Mouse (Mus musculus) forebrain, embryonic 11.5 days (tissue): ENCODE data around the gene Stxbp1. TPM values are rescaled to one million over a fixed set of nuclear protein-coding genes. Genes with fewer than 3 reads are reported as not detected.

Experiments
- ATAC-seq: fragments of 200-750 bp; cut with Nextera tagmentation; replicated peaks from 2 replicates; pipeline ENCODE4 v1.8.0; 2017; ENCODE audit warnings: moderate TSS enrichment; ENCODE audit not compliant: low FRiP score
- DNase-seq: peaks from one replicate; pipeline ENCODE4 v3.0.0-alpha.2; 2017; ENCODE audit warnings: low spot score
- H3K27ac ChIP-seq: fragments of 300-500 bp; sonication (generic); 2 replicates; pipeline ENCODE4 v1.5.1; 2014; ENCODE audit warnings: low read depth, low read length
- H3K27me3 ChIP-seq: fragments of 300-500 bp; sonication (generic); 2 replicates; pipeline ENCODE4 v1.6.1; 2014; ENCODE audit warnings: mild to moderate bottlenecking, low read length, mixed read lengths; ENCODE audit not compliant: control insufficient read depth, insufficient read depth
- H3K36me3 ChIP-seq: fragments of 300-500 bp; sonication (generic); 2 replicates; pipeline ENCODE4 v1.6.1; 2014; ENCODE audit warnings: mild to moderate bottlenecking, low read length, moderate library complexity, mixed read lengths; ENCODE audit not compliant: control insufficient read depth, insufficient read depth
- H3K4me1 ChIP-seq: fragments of 300-500 bp; sonication (generic); replicated peaks from 2 replicates; pipeline ENCODE4 v1.6.1; 2014; ENCODE audit warnings: low read length, mixed read lengths; ENCODE audit not compliant: control insufficient read depth, insufficient read depth
- H3K4me2 ChIP-seq: fragments of 300-500 bp; sonication (generic); 2 replicates; pipeline ENCODE4 v1.6.1; 2014; ENCODE audit warnings: low read depth, mild to moderate bottlenecking, low read length, moderate library complexity, mixed read lengths; ENCODE audit not compliant: severe bottlenecking
- H3K4me3 ChIP-seq: fragments of 300-500 bp; sonication (generic); 2 replicates; pipeline ENCODE4 v1.5.1; 2014; ENCODE audit warnings: low read depth, low read length
- H3K9ac ChIP-seq: fragments of 300-500 bp; sonication (generic); 2 replicates; pipeline ENCODE4 v1.6.1; 2014; ENCODE audit warnings: low read length
- H3K9me3 ChIP-seq: fragments of 300-500 bp; sonication (generic); 2 replicates; pipeline ENCODE4 v1.6.1; 2016; ENCODE audit warnings: low read length, mixed read lengths; ENCODE audit not compliant: control insufficient read depth
- WGBS: fragments of 180-500 bp; shearing (Covaris S2); extraction: QIAGEN DNeasy Blood & Tissue Kit; methylation state at CpG from one replicate; pipeline ENCODE4 v1.1.7; 2014; 5-methylcytosine and 5-hydroxymethylcytosine counted together
- polyA plus RNA-seq: library from polyadenylated mRNA; unstranded; fragments of >200 nt; fragmentation: Nextera tagmentation; extraction: Ambion mirVana; gene quantifications from 2 replicates; pipeline ENCODE4 v1.2.1, GENCODE M21; 2014

Gene Stxbp1
- polyA plus RNA-seq, 1 experiment from 2014 or later = 44.0 TPM

DNA sequence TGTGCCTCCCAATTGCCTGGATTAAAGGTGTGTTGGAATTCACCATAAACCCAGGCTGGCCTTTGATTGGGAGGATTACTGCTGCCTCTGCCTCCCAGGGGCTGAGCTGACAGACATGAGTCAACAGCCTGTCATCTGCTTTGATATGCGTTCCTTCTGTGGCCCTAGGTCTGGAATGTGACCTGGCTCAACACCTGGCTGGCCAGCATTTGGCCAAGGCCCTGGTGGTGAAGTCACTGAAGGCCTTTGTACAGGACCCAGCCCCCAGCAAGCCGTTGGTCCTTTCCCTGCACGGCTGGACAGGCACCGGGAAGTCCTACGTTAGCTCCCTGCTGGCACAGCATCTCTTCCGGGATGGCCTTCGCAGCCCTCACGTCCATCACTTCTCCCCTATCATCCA, 88.5 kb downstream of the Stxbp1 start:
- no peaks in the 10 kb centered on the region for H3K9me3 ChIP-seq
- H3K4me3 ChIP-seq = no peak overlapping the region
- H3K27me3 ChIP-seq = no peaks in the 10 kb centered on the region
- no peak overlapping the region for H3K27ac ChIP-seq
- no peaks in the 10 kb centered on the region; the same call in 1 of the 2 replicates for H3K36me3 ChIP-seq
- 0 out of 2 replicates have a peak, but pooled peaks cover 2% of the 10 kb centered on the region for H3K4me1 ChIP-seq
- H3K9ac ChIP-seq = no peak overlapping the region
- no peak for ATAC-seq
- 86% methylated on average over 8 of the region's 8 CpGs for whole genome bisulfite sequencing
- DNase-seq = no peak
- no peak overlapping the region for H3K4me2 ChIP-seq

- Histone ChIP-seq H3K4me1 (0 out of 2 replicates have a peak, but pooled peaks cover 2% of the 10 kb centered on the region), H3K36me3 (no peaks in the 10 kb centered on the region; the same call in 1 of the 2 replicates), H3K9me3 (no peaks in the 10 kb centered on the region), H3K4me2 (peak within 1 kb of the TSS; percentile 58), H3K27me3 (no peaks in the 10 kb centered on the region), H3K9ac (peak within 1 kb of the TSS; percentile 88), H3K27ac (peak within 1 kb of the TSS; percentile 74), H3K4me3 (peak within 1 kb of the TSS; percentile 70)
- ATAC-seq (peak; percentile 90), DNase-seq (peak; percentile 98)
- under 1% methylated on average over 66 of the region's 66 CpGs for WGBS
Measured at GRCm38 (mm10) chr2:32757056-32757845, 89.8 kb downstream of the Stxbp1 start, which contains the start of gene Tor2a. Gene Tor2a (plus strand): TSS chr2:32757234.

- Histone ChIP-seq H3K27ac (no peak overlapping the region), H3K4me1 (0 out of 2 replicates have a peak, but pooled peaks cover 2% of the 10 kb centered on the region), H3K9me3 (no peaks in the 10 kb centered on the region), H3K9ac (no peak overlapping the region), H3K4me2 (peak overlapping the region; percentile 35; the same call in 1 of the 2 replicates), H3K27me3 (no peaks in the 10 kb centered on the region), H3K4me3 (no peak overlapping the region), H3K36me3 (no peaks in the 10 kb centered on the region; the same call in 1 of the 2 replicates)
- DNase-seq = no peak
- 38% methylated on average over 6 of the region's 6 CpGs for WGBS
- ATAC-seq = peak; percentile 28; the same call in 1 of the 2 replicates
Measured at GRCm38 (mm10) chr2:32756674-32757055, 90.4 kb downstream of the Stxbp1 start.

GRCm38 (mm10) chr2:32752181-32752580, 94.9 kb downstream of the Stxbp1 start:
- Histone ChIP-seq H3K4me1 (0 out of 2 replicates have a peak, but pooled peaks cover 5% of the 10 kb centered on the region), H3K27me3 (no peaks in the 10 kb centered on the region), H3K9me3 (no peaks in the 10 kb centered on the region), H3K36me3 (no peaks in the 10 kb centered on the region; the same call in 1 of the 2 replicates), H3K4me2 (no peak overlapping the region), H3K27ac (no peak overlapping the region), H3K9ac (no peak overlapping the region), H3K4me3 (no peak overlapping the region)
- DNase-seq (no peak), ATAC-seq (no peak)
- WGBS = 64% methylated on average over 10 of the region's 10 CpGs

GRCm38 (mm10) chr2:32751665-32752033, 95.4 kb downstream of the Stxbp1 start:
- Histone ChIP-seq H3K36me3 (no peaks in the 10 kb centered on the region; the same call in 1 of the 2 replicates), H3K27me3 (no peaks in the 10 kb centered on the region), H3K9ac (peak overlapping the region; percentile 23; the same call in 1 of the 2 replicates), H3K9me3 (no peaks in the 10 kb centered on the region), H3K4me2 (peak overlapping the region; percentile 45), H3K4me3 (peak overlapping the region; percentile 23), H3K4me1 (0 out of 2 replicates have a peak, but pooled peaks cover 4% of the 10 kb centered on the region), H3K27ac (peak overlapping the region; percentile 28; the same call in 1 of the 2 replicates)
- WGBS = 20% methylated on average over 10 of the region's 10 CpGs
- no peak for ATAC-seq
- no peak for DNase-seq

- no peaks in the 10 kb centered on the region for H3K9me3 ChIP-seq
- H3K27me3 ChIP-seq = no peaks in the 10 kb centered on the region
- peak overlapping the region; percentile 45 for H3K4me2 ChIP-seq
- peak overlapping the region; percentile 23; the same call in 1 of the 2 replicates for H3K9ac ChIP-seq
- ATAC-seq (peak; percentile 84), DNase-seq (peak; percentile 84)
- H3K4me3 ChIP-seq = peak overlapping the region; percentile 23
- 0 out of 2 replicates have a peak, but pooled peaks cover 4% of the 10 kb centered on the region for H3K4me1 ChIP-seq
- H3K27ac ChIP-seq = peak overlapping the region; percentile 28; the same call in 1 of the 2 replicates
- H3K36me3 ChIP-seq = no peaks in the 10 kb centered on the region; the same call in 1 of the 2 replicates
- 5% methylated on average over 31 of the region's 31 CpGs for WGBS
Measured at GRCm38 (mm10) chr2:32750887-32751664, 96.0 kb downstream of the Stxbp1 start.

DNA sequence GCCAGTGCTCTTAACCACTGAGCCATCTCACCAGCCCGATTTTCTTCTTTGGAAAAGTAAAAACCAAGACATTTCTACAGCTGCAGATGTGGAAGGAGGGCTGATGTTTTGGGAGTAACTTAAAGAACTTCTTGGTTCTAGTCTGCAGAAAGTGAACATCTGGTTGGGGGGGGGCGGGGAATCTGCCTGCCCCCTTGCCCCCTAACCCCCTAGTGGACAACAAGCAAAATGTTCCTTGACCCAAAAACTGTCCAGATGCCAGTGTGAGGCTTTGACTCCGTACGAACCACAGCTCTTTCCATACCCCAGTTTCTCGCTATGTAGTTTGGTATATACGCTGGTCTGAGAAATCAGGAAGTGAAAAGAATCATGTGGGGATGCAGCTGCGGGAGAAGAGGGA, 96.8 kb downstream of the Stxbp1 start:
- no peak overlapping the region for H3K27ac ChIP-seq
- H3K9ac ChIP-seq = no peak overlapping the region
- H3K4me2 ChIP-seq = peak overlapping the region; percentile 45; the same call in 1 of the 2 replicates
- 72% methylated on average over 7 of the region's 7 CpGs for WGBS
- DNase-seq = no peak
- H3K27me3 ChIP-seq = no peaks in the 10 kb centered on the region
- H3K9me3 ChIP-seq = no peaks in the 10 kb centered on the region
- H3K36me3 ChIP-seq = no peaks in the 10 kb centered on the region; the same call in 1 of the 2 replicates
- 0 out of 2 replicates have a peak, but pooled peaks cover 4% of the 10 kb centered on the region for H3K4me1 ChIP-seq
- no peak overlapping the region for H3K4me3 ChIP-seq
- no peak for ATAC-seq

DNA sequence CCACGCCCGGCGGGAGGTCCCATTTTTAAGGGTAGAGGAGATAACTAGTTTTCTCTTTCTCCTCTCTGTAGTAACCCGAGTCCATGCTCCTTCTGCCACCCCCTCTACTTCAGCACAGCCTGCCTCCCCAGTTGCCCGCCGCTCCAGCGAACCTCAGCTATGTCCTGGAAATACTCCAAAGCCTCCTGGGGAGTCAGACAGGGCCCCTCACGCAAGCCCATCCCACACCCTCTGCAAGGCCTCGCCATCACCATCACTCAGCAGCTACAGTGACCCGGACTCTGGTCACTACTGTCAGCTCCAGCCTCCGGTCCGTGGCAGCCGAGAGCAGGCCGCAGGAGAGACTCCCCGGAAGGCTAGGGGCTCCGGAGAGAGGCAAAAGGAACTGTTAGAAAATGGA, 98.0 kb downstream of the Stxbp1 start:
- H3K9me3 ChIP-seq = no peaks in the 10 kb centered on the region
- no peak overlapping the region for H3K4me2 ChIP-seq
- DNase-seq = no peak
- no peak overlapping the region for H3K27ac ChIP-seq
- no peak overlapping the region for H3K4me3 ChIP-seq
- no peaks in the 10 kb centered on the region for H3K27me3 ChIP-seq
- no peak overlapping the region for H3K9ac ChIP-seq
- ATAC-seq = no peak
- H3K4me1 ChIP-seq = 0 out of 2 replicates have a peak, but pooled peaks cover 4% of the 10 kb centered on the region
- 89% methylated on average over 16 of the region's 16 CpGs for WGBS
- H3K36me3 ChIP-seq = no peaks in the 10 kb centered on the region; the same call in 1 of the 2 replicates
